Mouse (Mus musculus): ENCODE measurements around the gene Amdhd1. TPM values are rescaled to one million over a fixed set of nuclear protein-coding genes. Genes with fewer than 3 reads are reported as not detected.

The Amdhd1 gene
- 0.30 TPM in 1 of 2 replicates, not detected in the other for polyA plus RNA-seq (2015; fragmentation: Nextera tagmentation; extraction: Ambion mirVana)

GRCm38 (mm10) chr10:93539775-93540430 lies at the start of gene Amdhd1:
Amdhd1 (minus strand) TSS chr10:93540033.
- ATAC-seq: peak; percentile 94
- peak within 1 kb of the TSS; percentile 68 for H3K4me2 ChIP-seq
- WGBS: 3% methylated on average over 35 of the region's 35 CpGs
- H3K27me3 ChIP-seq: peaks cover 16% of the 10 kb centered on the region
- H3K36me3 ChIP-seq (ENCODE audit: poor library complexity, severe bottlenecking): no peaks in the 10 kb centered on the region
- H3K4me3 ChIP-seq: peak within 1 kb of the TSS; percentile 37
- H3K27ac ChIP-seq: no peak within 1 kb of the TSS
- no peaks in the 10 kb centered on the region for H3K9me3 ChIP-seq (replicated peaks)
- peaks cover 13% of the 10 kb centered on the region for H3K4me1 ChIP-seq
- peak within 1 kb of the TSS; percentile 43 for H3K9ac ChIP-seq

GRCm38 (mm10) chr10:93589281-93589848 lies 49.5 kb upstream of the Amdhd1 start, which contains the start of gene Snrpf:
Snrpf (minus strand) TSS chr10:93589706.
- Histone ChIP-seq H3K4me1 (peaks cover 21% of the 10 kb centered on the region), H3K9me3 (replicated peaks) (no peaks in the 10 kb centered on the region), H3K36me3 (ENCODE audit: poor library complexity, severe bottlenecking) (peaks cover 32% of the 10 kb centered on the region), H3K27me3 (no peaks in the 10 kb centered on the region), H3K4me3 (peak within 1 kb of the TSS; percentile 76), H3K9ac (peak within 1 kb of the TSS; percentile 89), H3K27ac (peak within 1 kb of the TSS; percentile 75), H3K4me2 (peak within 1 kb of the TSS; percentile 94)
- WGBS: under 1% methylated on average over 56 of the region's 63 CpGs
- ATAC-seq: peak; percentile 91

GRCm38 (mm10) chr10:93588796-93589195 lies 49.0 kb upstream of the Amdhd1 start:
- peak overlapping the region; percentile 75 for H3K27ac ChIP-seq
- H3K9me3 ChIP-seq (replicated peaks): no peaks in the 10 kb centered on the region
- peaks cover 21% of the 10 kb centered on the region for H3K4me1 ChIP-seq
- H3K36me3 ChIP-seq (ENCODE audit: poor library complexity, severe bottlenecking): peaks cover 32% of the 10 kb centered on the region
- 3% methylated on average over 11 of the region's 11 CpGs for WGBS
- peak; percentile 19 for ATAC-seq
- no peaks in the 10 kb centered on the region for H3K27me3 ChIP-seq
- peak overlapping the region; percentile 94 for H3K4me2 ChIP-seq
- H3K9ac ChIP-seq: peak overlapping the region; percentile 89
- peak overlapping the region; percentile 76 for H3K4me3 ChIP-seq

- WGBS: 68% methylated on average over 13 of the region's 13 CpGs
- no peaks in the 10 kb centered on the region for H3K4me1 ChIP-seq
- H3K4me2 ChIP-seq: no peak overlapping the region
- H3K4me3 ChIP-seq: no peak overlapping the region
- H3K9ac ChIP-seq: no peak overlapping the region
- no peaks in the 10 kb centered on the region for H3K9me3 ChIP-seq (replicated peaks)
- peaks cover 15% of the 10 kb centered on the region for H3K36me3 ChIP-seq (ENCODE audit: poor library complexity, severe bottlenecking)
- peak; percentile 33; the same call in 1 of the 2 replicates for ATAC-seq
- H3K27me3 ChIP-seq: no peaks in the 10 kb centered on the region
- H3K27ac ChIP-seq: no peak overlapping the region
These were observed 37.5 kb upstream of the Amdhd1 start for GRCm38 (mm10) chr10:93577271-93577886.

GRCm38 (mm10) chr10:93575960-93576359 lies 36.1 kb upstream of the Amdhd1 start:
- peaks cover 2% of the 10 kb centered on the region; the same call in 1 of the 2 replicates for H3K36me3 ChIP-seq (ENCODE audit: poor library complexity, severe bottlenecking)
- no peaks in the 10 kb centered on the region for H3K9me3 ChIP-seq (replicated peaks)
- H3K4me3 ChIP-seq: no peak overlapping the region
- ATAC-seq: no peak
- H3K4me1 ChIP-seq: no peaks in the 10 kb centered on the region
- no peaks in the 10 kb centered on the region for H3K27me3 ChIP-seq
- no peak overlapping the region for H3K27ac ChIP-seq
- H3K4me2 ChIP-seq: no peak overlapping the region
- H3K9ac ChIP-seq: no peak overlapping the region
- 94% methylated on average over 8 of the region's 8 CpGs for WGBS

GRCm38 (mm10) chr10:93574966-93575365 lies 35.1 kb upstream of the Amdhd1 start:
- no peaks in the 10 kb centered on the region for H3K36me3 ChIP-seq (ENCODE audit: poor library complexity, severe bottlenecking)
- no peak overlapping the region for H3K4me3 ChIP-seq
- 62% methylated on average over 4 of the region's 4 CpGs for WGBS
- H3K4me2 ChIP-seq: no peak overlapping the region
- no peaks in the 10 kb centered on the region for H3K4me1 ChIP-seq
- H3K9ac ChIP-seq: no peak overlapping the region
- H3K9me3 ChIP-seq (replicated peaks): no peaks in the 10 kb centered on the region
- H3K27me3 ChIP-seq: no peaks in the 10 kb centered on the region
- no peak for ATAC-seq
- H3K27ac ChIP-seq: no peak overlapping the region

GRCm38 (mm10) chr10:93572209-93572608 lies 32.4 kb upstream of the Amdhd1 start:
- Histone ChIP-seq H3K9me3 (replicated peaks) (no peaks in the 10 kb centered on the region), H3K27me3 (no peaks in the 10 kb centered on the region), H3K9ac (no peak overlapping the region), H3K27ac (no peak overlapping the region), H3K36me3 (ENCODE audit: poor library complexity, severe bottlenecking) (no peaks in the 10 kb centered on the region), H3K4me3 (no peak overlapping the region), H3K4me2 (no peak overlapping the region), H3K4me1 (no peaks in the 10 kb centered on the region)
- ATAC-seq: no peak
- WGBS: 46% methylated on average over 2 of the region's 2 CpGs

GRCm38 (mm10) chr10:93568671-93569070 lies 28.8 kb upstream of the Amdhd1 start:
- WGBS: 86% methylated on average over 6 of the region's 6 CpGs
- H3K27me3 ChIP-seq: no peaks in the 10 kb centered on the region
- ATAC-seq: no peak
- H3K4me2 ChIP-seq: no peak overlapping the region
- H3K27ac ChIP-seq: no peak overlapping the region
- no peaks in the 10 kb centered on the region for H3K9me3 ChIP-seq (replicated peaks)
- H3K36me3 ChIP-seq (ENCODE audit: poor library complexity, severe bottlenecking): no peaks in the 10 kb centered on the region
- no peak overlapping the region for H3K4me3 ChIP-seq
- H3K4me1 ChIP-seq: no peaks in the 10 kb centered on the region
- H3K9ac ChIP-seq: no peak overlapping the region

GRCm38 (mm10) chr10:93567841-93568566 lies 28.2 kb upstream of the Amdhd1 start:
- Histone ChIP-seq H3K36me3 (ENCODE audit: poor library complexity, severe bottlenecking) (no peaks in the 10 kb centered on the region), H3K4me3 (no peak overlapping the region), H3K27me3 (no peaks in the 10 kb centered on the region), H3K9me3 (replicated peaks) (no peaks in the 10 kb centered on the region), H3K9ac (no peak overlapping the region), H3K4me1 (no peaks in the 10 kb centered on the region), H3K4me2 (no peak overlapping the region), H3K27ac (no peak overlapping the region)
- 89% methylated on average over 11 of the region's 11 CpGs for WGBS
- ATAC-seq: no peak

- 94% methylated on average over 10 of the region's 10 CpGs for WGBS
- Histone ChIP-seq H3K27me3 (no peaks in the 10 kb centered on the region), H3K27ac (no peak overlapping the region), H3K36me3 (ENCODE audit: poor library complexity, severe bottlenecking) (no peaks in the 10 kb centered on the region), H3K4me2 (no peak overlapping the region), H3K9me3 (replicated peaks) (no peaks in the 10 kb centered on the region), H3K4me1 (no peaks in the 10 kb centered on the region), H3K4me3 (no peak overlapping the region), H3K9ac (no peak overlapping the region)
- ATAC-seq: no peak
These were observed 27.2 kb upstream of the Amdhd1 start for GRCm38 (mm10) chr10:93567066-93567465.

GRCm38 (mm10) chr10:93564518-93565090 lies 24.8 kb upstream of the Amdhd1 start:
- no peaks in the 10 kb centered on the region for H3K9me3 ChIP-seq (replicated peaks)
- H3K4me1 ChIP-seq: no peaks in the 10 kb centered on the region
- no peak overlapping the region for H3K4me3 ChIP-seq
- ATAC-seq: no peak
- 92% methylated on average over 14 of the region's 14 CpGs for WGBS
- no peak overlapping the region for H3K9ac ChIP-seq
- H3K27ac ChIP-seq: no peak overlapping the region
- H3K36me3 ChIP-seq (ENCODE audit: poor library complexity, severe bottlenecking): no peaks in the 10 kb centered on the region
- no peak overlapping the region for H3K4me2 ChIP-seq
- H3K27me3 ChIP-seq: no peaks in the 10 kb centered on the region

Measured in forebrain, embryonic 13.5 days (tissue).